Mouse (Mus musculus) right cerebral cortex, postnatal 14 days (tissue): ENCODE results near the gene Naip5.
"Not testable (repeated sequence)": the region's sequence is repeated elsewhere in the genome, so short reads cannot be mapped to it uniquely, and the experiment has no call there.

Experiments used
- DNase-seq: peaks from one replicate; pipeline ENCODE4 v3.0.0; 2022

Naip5 gene

GRCm38 (mm10) chr13:100246223-100246622, at the start of gene Naip5:
Gene Naip5, minus strand, starts transcription at chr13:100246323.
- not testable (repeated sequence) for DNase-seq

- DNase-seq: no peak
Measured at GRCm38 (mm10) chr13:100284611-100285010, 38.5 kb upstream of the Naip5 start.

DNA sequence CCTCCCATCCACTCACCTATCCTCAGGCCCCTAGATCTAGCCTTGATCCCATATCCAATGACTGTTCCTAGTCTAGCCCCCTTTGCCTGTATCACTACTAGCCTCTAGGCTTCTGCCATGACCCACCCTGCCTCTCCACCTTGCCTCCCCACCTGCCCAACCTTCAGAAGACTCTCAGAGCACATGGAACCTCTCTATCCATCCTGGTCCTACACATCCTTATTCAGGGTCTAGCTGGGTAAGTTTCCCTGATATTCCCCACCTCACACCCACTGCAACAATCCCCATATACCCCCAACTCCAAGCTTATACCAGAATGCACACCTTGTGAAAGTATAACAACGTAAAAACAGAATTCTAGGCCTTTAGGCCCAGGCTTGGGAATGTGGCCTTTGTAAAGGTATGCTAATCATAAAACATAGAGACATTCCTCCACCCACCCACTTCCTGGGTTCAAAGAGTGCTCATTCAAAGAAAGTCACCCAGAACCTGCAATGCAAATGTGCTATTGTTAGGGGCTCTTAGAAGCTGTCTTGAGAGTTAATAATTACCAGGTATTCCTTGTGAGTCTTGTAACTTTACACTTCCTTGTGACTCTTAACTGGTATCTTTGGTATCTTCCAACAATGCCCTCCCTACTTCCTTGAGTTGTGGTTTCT, 25.5 kb upstream of the Naip5 start:
- not testable (repeated sequence) for DNase-seq

- not testable (repeated sequence) for DNase-seq
Measured at GRCm38 (mm10) chr13:100256996-100257395, 10.9 kb upstream of the Naip5 start.

DNA sequence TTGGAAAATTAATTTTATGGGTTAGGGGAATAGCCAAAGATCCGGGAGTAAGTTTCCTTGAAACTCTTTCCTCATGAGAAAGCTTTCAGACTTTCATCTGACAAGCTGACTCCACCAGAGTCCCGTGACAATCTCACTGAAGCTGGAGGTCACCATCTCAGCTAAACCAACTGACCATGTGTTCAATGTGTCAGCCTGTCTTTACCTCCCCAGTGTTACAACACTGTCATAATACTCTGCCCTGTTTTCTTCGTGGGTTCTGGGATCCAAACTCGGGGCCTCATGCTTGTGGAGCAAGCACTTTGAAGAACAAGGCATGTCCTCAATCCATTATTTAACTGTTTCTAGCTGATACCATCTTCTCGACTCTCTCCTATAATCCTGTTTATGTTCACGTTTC, 9.8 kb upstream of the Naip5 start:
- DNase-seq: not testable (repeated sequence)

DNA sequence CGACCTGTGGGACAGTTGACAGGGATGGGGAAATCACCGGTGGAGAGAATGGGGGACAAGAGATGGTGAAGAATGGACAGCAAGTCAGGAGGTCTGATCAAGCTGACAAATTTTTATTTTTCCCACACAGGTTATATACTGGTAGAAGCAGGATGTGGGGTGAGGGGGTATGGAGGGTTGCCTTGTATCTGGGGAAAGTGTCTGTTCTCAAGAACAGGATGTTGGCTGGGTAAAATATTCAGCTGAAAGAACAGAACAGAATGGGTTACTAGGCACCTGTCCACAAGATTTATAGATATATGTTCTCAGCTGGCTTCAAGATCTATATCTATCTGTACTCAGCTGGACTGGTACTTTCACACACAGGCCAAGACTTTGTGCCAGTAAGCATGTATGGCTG, 5.8 kb upstream of the Naip5 start:
- not testable (repeated sequence) for DNase-seq

- DNase-seq: not testable (repeated sequence)
Measured at GRCm38 (mm10) chr13:100246896-100247519, 885 bp upstream of the Naip5 start.

DNA sequence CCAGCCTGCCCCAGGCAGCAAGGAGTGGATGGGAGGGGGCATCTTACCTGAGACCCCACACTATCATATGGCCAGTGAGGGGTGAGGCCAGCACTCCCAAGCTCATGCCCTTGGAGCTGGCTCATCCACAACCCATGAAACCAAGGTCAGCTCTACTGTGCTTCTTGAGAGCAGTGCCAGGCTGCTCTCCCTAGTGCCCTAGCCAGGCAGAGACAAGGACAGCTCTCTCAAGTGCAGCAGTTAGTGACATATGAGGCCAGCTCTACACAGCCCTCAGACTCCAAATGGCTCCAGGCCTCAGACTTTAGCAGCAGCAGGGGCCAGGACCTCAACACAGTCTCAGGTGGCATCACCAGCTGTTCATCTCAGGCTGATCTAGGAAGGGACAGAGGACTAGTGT, 2.4 kb downstream of the Naip5 start:
- no peak for DNase-seq

- not testable (repeated sequence) for DNase-seq
Measured at GRCm38 (mm10) chr13:100213683-100214082, 32.4 kb downstream of the Naip5 start.

DNA sequence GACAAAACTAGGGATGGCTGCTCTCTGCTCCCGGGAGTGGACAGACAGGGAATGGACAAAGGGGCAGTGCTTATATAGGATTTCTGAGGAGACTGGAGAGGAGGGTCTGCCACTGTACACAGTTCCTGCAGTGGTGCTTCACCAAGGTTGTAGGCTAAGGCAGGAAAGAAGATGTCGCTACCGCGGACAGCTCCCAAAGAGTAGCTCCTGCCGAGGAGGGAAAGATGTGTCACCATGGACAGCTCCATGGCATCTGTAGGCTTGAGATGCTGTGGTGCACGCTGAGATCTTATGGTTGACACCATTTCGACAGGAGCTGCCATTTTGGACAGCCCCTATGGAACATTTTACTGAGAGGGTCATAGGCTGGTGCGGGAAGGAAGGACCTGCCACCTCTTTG, 35.6 kb downstream of the Naip5 start:
- DNase-seq: peak; percentile 10

- no peak for DNase-seq
Measured at GRCm38 (mm10) chr13:100203319-100203718, 42.8 kb downstream of the Naip5 start.

DNA sequence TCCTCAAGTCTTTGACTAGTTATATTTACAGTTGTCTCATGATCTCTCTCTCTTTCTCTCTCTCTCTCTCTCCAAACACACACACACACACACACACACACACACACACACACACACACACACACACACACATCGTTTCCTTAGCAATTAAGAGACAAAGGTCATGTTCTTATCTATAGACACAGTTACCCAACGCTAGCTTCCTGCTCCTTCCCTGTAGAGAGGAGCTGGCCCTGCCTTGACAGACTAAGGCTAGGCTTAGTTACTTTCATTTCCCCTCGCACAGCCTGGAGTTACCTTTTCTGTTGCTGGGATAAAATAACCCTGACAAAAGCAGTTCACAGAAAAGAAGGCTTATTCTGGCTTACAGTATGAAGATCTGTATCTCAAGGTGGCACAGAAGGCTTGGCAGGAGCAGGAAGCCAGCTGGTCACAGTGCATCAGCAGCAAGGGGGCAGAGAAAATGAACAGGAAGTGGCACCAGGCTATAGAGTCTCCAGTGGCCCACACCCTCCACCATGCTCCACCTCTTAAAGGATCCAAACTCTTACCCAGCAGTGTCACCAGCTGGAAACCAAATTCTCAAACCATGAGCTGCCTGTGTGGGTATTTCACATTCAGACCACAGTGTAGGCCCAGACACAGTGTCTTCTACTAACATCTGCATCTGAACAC, 44.3 kb downstream of the Naip5 start, which contains the start of gene Naip2:
Gene Naip2, minus strand, starts transcription at position 434 of the 675 bp plus-strand sequence.
- DNase-seq: not testable (repeated sequence)

DNA sequence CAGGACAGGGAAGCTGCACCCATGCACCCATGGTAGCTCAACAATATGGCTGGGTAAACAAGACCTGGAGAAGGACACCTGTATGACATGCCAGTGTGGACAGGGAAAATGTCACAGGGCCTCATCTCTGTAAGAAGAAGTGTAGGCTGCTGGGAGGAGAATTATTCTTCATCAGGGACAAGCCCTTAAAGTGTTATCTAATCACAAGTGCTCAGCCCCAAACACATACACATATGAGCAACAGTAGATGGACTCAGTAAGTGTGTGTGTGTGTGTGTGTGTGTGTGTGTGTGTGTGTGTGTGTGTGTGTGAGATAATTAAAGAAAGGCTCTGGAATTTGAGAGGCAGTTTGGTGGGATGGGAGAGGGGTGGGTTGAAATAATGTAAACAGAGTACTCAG, 45.3 kb downstream of the Naip5 start:
- DNase-seq: no peak

DNA sequence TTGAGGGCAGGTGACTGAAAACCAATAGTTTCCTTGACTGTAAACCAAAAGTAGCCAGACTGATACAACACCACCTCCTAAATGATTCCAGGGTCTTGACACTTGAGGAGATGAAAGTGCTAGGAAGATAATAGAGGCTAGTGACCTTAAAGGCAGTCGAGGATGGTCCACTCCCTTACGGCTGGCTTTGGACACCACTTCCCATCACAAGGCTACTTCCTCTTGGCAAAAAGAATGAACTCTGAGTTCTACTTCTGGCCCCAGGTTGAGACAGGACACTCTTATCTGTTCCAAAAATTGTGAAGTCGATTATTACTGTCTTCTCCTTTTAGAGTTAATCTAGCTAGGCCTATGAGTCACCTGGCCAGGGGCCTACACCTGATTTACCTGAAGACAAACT, 50.7 kb downstream of the Naip5 start:
- DNase-seq: no peak

GRCm38 (mm10) chr13:100183111-100183510, 63.0 kb downstream of the Naip5 start:
- DNase-seq: not testable (repeated sequence)

GRCm38 (mm10) chr13:100174360-100174759, 71.8 kb downstream of the Naip5 start:
- not testable (repeated sequence) for DNase-seq

DNA sequence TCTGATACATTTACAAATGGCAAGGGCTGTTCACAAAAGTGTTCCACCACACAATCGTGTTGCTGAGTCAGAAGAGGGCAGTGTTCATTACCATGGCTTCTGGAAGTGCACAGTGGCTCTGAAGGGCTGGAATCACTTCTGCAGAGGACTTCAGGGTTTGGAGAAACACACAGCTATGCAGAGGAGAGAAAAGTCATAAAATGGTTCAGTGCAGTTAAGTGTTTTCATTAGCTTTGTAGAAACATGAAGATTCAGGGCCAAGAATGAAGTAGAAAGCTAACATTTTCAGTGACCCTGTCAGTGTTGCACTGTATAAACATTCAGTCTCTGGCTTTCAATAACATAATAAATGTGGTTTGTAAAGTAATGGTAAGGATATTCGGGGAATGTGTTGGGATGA, 79.7 kb downstream of the Naip5 start:
- DNase-seq: not testable (repeated sequence)

- DNase-seq: not testable (repeated sequence)
Measured at GRCm38 (mm10) chr13:100162467-100162866, 83.7 kb downstream of the Naip5 start.
